Mouse (Mus musculus) midbrain, embryonic 13.5 days (tissue): Measurements from ENCODE around the gene Ndufs8. TPM values are rescaled to one million over a fixed set of nuclear protein-coding genes. Genes with fewer than 3 reads are reported as not detected.

ENCODE experiments used
- ATAC-seq: fragments of 200-750 bp; cut with Nextera tagmentation; 2 replicates; pipeline ENCODE4 v1.8.0; 2017; ENCODE audit warnings: mild to moderate bottlenecking, moderate TSS enrichment, moderate library complexity
- H3K27ac ChIP-seq: fragments of 300-500 bp; sonication (generic); 2 replicates; pipeline ENCODE4 v1.5.1; 2015; ENCODE audit warnings: inconsistent platforms, mild to moderate bottlenecking, moderate library complexity
- H3K27me3 ChIP-seq: fragments of 300-500 bp; sonication (generic); 2 replicates; pipeline ENCODE4 v1.6.1; 2015; ENCODE audit warnings: mild to moderate bottlenecking, inconsistent platforms
- H3K36me3 ChIP-seq: fragments of 300-500 bp; sonication (generic); 2 replicates; pipeline ENCODE4 v1.6.1; 2015; ENCODE audit warnings: mild to moderate bottlenecking, inconsistent platforms
- H3K4me1 ChIP-seq: fragments of 300-500 bp; sonication (generic); replicated peaks from 2 replicates; pipeline ENCODE4 v1.6.1; 2015; ENCODE audit warnings: inconsistent platforms
- H3K4me2 ChIP-seq: fragments of 300-500 bp; sonication (generic); replicated peaks from 2 replicates; pipeline ENCODE4 v1.6.1; 2015; ENCODE audit warnings: moderate library complexity, mild to moderate bottlenecking, inconsistent platforms
- H3K4me3 ChIP-seq: fragments of 300-500 bp; sonication (generic); replicated peaks from 2 replicates; pipeline ENCODE4 v1.5.1; 2015; ENCODE audit warnings: mild to moderate bottlenecking, inconsistent platforms
- H3K9ac ChIP-seq: fragments of 300-500 bp; sonication (generic); replicated peaks from 2 replicates; pipeline ENCODE4 v1.6.1; 2015; ENCODE audit warnings: mild to moderate bottlenecking, inconsistent platforms
- H3K9me3 ChIP-seq: fragments of 300-500 bp; sonication (generic); 2 replicates; pipeline ENCODE4 v1.6.1; 2016; ENCODE audit warnings: mild to moderate bottlenecking, inconsistent platforms
- whole genome bisulfite sequencing: fragments of 180-500 bp; shearing (Covaris S2); methylation state at CpG from one replicate; pipeline ENCODE4 v1.1.7; 2015; 5-methylcytosine and 5-hydroxymethylcytosine counted together
- polyA plus RNA-seq: library from polyadenylated mRNA; unstranded; fragments of >200 nt; fragmentation: Nextera tagmentation; extraction: Ambion mirVana; gene quantifications from 2 replicates; pipeline ENCODE4 v1.2.1, GENCODE M21; 2015

The Ndufs8 gene
- polyA plus RNA-seq, 1 experiment from 2014 or later = 232 TPM

DNA sequence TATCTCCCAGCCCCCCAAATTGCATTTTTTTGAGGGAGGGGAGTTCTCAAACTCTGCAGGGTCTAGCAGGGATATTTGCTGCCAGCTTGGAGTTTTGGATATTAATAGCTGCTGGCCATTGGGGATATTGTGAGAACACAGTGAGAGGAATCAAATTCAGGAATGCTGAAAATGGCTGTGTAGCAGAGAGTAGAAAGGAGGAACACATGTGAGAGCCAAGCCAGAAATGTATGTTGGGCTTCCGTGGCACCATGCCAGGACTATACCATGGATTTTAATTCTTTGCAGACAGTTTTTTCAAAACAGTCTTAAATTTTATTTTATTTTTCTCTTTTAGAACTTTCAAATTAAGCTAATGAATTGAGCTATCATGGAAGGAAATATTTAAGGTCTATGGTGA is 44.3 kb downstream of the Ndufs8 start:
- Histone ChIP-seq H3K4me3 (no peak overlapping the region), H3K36me3 (peaks cover 19% of the 10 kb centered on the region), H3K4me2 (no peak overlapping the region), H3K4me1 (0 out of 2 replicates have a peak, but pooled peaks cover 3% of the 10 kb centered on the region), H3K9me3 (no peaks in the 10 kb centered on the region), H3K27ac (no peak overlapping the region), H3K27me3 (no peaks in the 10 kb centered on the region), H3K9ac (no peak overlapping the region)
- WGBS = 97% methylated on average over 1 of the region's 1 CpGs
- ATAC-seq = no peak

DNA sequence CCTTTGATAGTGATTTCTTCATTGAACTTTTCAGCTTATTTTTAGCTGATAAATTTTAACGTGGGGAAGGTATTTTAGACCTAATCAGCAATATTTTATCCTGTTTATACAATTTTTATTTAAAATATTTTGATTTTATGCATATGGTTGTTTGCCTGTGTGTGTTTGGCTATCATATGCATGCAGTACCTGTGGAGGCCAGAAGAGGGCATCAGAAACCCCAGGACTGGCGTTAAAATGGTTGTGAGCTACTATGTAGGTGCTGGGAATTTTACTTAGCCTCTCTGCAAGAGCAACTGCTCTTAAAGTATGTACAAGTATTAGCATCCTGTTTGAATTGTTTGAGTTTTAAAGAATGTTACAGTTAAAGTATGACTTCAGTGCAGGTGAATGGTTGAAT is 47.6 kb downstream of the Ndufs8 start:
- H3K4me3 ChIP-seq = no peak overlapping the region
- no peak for ATAC-seq
- no peaks in the 10 kb centered on the region for H3K4me1 ChIP-seq
- no peak overlapping the region for H3K9ac ChIP-seq
- H3K9me3 ChIP-seq = no peaks in the 10 kb centered on the region
- H3K4me2 ChIP-seq = no peak overlapping the region
- H3K27ac ChIP-seq = no peak overlapping the region
- WGBS = 89% methylated on average over 2 of the region's 2 CpGs
- H3K36me3 ChIP-seq = peaks cover 19% of the 10 kb centered on the region
- no peaks in the 10 kb centered on the region for H3K27me3 ChIP-seq

DNA sequence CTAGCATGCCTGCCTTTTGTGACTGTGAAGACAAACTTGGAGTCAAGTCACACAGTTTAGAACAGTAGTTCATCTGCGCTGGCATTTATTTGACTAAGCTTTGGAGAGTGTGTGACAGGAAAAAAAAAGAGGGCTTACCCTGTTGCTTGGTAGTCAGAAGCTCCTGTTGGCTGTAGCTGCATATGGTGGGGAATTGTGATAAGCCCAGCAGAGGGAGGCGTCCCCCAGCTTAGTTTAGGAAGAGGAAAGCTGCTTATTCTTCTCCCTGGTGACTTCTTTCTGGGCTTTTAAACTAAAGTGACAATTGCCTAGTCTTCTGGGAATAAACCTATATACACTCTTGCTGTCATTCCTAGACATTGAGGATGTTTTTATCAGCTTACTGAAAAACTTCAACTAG is 49.9 kb downstream of the Ndufs8 start:
- no peak overlapping the region for H3K27ac ChIP-seq
- H3K4me1 ChIP-seq = no peaks in the 10 kb centered on the region
- peaks cover 19% of the 10 kb centered on the region for H3K36me3 ChIP-seq
- no peak overlapping the region for H3K4me2 ChIP-seq
- no peak overlapping the region for H3K4me3 ChIP-seq
- no peaks in the 10 kb centered on the region for H3K9me3 ChIP-seq
- no peak overlapping the region for H3K9ac ChIP-seq
- no peaks in the 10 kb centered on the region for H3K27me3 ChIP-seq
- ATAC-seq = no peak
- WGBS = 68% methylated on average over 2 of the region's 2 CpGs

Other genes with a start within 250 kb of the Ndufs8 start
- 1.5 and 1.7 TPM in 2 replicates for gene Lrp5, start 226.2 kb downstream of the Ndufs8 start, polyA plus RNA-seq
- gene 1810055G02Rik, start 204.5 kb downstream of the Ndufs8 start, polyA plus RNA-seq = 27.9 and 30.1 TPM in 2 replicates
- 56.7 and 61.6 TPM in 2 replicates for gene Kmt5b, start 145.4 kb downstream of the Ndufs8 start, polyA plus RNA-seq
- 49.5 and 58.0 TPM in 2 replicates for gene Chka, start 61.0 kb downstream of the Ndufs8 start, polyA plus RNA-seq
- 7.4 and 10.9 TPM in 2 replicates for gene Tcirg1, start 5.6 kb downstream of the Ndufs8 start, polyA plus RNA-seq
- 0.80 and 1.1 TPM in 2 replicates for gene Aldh3b1, start 17.0 kb upstream of the Ndufs8 start, polyA plus RNA-seq
- 5.6 and 8.1 TPM in 2 replicates for gene Unc93b1, start 22.4 kb upstream of the Ndufs8 start, polyA plus RNA-seq
- gene Aldh3b3, start 45.9 kb upstream of the Ndufs8 start, polyA plus RNA-seq = not detected in 2 replicates
- gene Aldh3b2, start 59.6 kb upstream of the Ndufs8 start, polyA plus RNA-seq = 0.09 and 0.18 TPM in 2 replicates
- 1.2 and 1.5 TPM in 2 replicates for gene Acy3, start 73.8 kb upstream of the Ndufs8 start, polyA plus RNA-seq
- gene Tbx10, start 80.0 kb upstream of the Ndufs8 start, polyA plus RNA-seq = not detected in 2 replicates
- gene Nudt8, start 87.8 kb upstream of the Ndufs8 start, polyA plus RNA-seq = 25.2 and 26.4 TPM in 2 replicates
- 4.9 and 5.5 TPM in 2 replicates for gene Gm49405, start 87.9 kb upstream of the Ndufs8 start, polyA plus RNA-seq
- 5.1 and 7.8 TPM in 2 replicates for gene Doc2g, start 90.5 kb upstream of the Ndufs8 start, polyA plus RNA-seq
- 203 and 210 TPM in 2 replicates for gene Ndufv1, start 100.0 kb upstream of the Ndufs8 start, polyA plus RNA-seq
- 372 and 375 TPM in 2 replicates for gene Gstp1, start 125.2 kb upstream of the Ndufs8 start, polyA plus RNA-seq
- 1.3 and 3.9 TPM in 2 replicates for gene Gstp2, start 133.2 kb upstream of the Ndufs8 start, polyA plus RNA-seq
- not detected in 2 replicates for gene Gstp3, start 146.8 kb upstream of the Ndufs8 start, polyA plus RNA-seq
- gene Cabp2, start 168.8 kb upstream of the Ndufs8 start, polyA plus RNA-seq = not detected in 2 replicates
- 78.7 and 82.1 TPM in 2 replicates for gene Cdk2ap2, start 184.4 kb upstream of the Ndufs8 start, polyA plus RNA-seq
- gene Pitpnm1, start 187.2 kb upstream of the Ndufs8 start, polyA plus RNA-seq = 45.0 and 45.9 TPM in 2 replicates
- 79.8 and 80.9 TPM in 2 replicates for gene Aip, start 213.1 kb upstream of the Ndufs8 start, polyA plus RNA-seq
- gene Gpr152, start 227.0 kb upstream of the Ndufs8 start, polyA plus RNA-seq = 0.05 and 0.08 TPM in 2 replicates
- 0.19 and 0.34 TPM in 2 replicates for gene Cabp4, start 231.3 kb upstream of the Ndufs8 start, polyA plus RNA-seq
- 121 and 127 TPM in 2 replicates for gene Coro1b, start 235.8 kb upstream of the Ndufs8 start, polyA plus RNA-seq
- 0.24 and 0.50 TPM in 2 replicates for gene Ptprcap, start 240.8 kb upstream of the Ndufs8 start, polyA plus RNA-seq